Mouse (Mus musculus): ENCODE data around the gene Ric8a. TPM values are rescaled to one million over a fixed set of nuclear protein-coding genes. Genes with fewer than 3 reads are reported as not detected.
A peak's percentile ranks its signal among the peaks of the same experiment; 100 is the strongest.

Gene Ric8a
- polyA plus RNA-seq, 1 experiment from 2014 or later: 58.3 TPM

- H3K27ac ChIP-seq (replicated peaks; ENCODE audit: low read depth, low read length): no peak overlapping the region
- no peak overlapping the region for H3K4me2 ChIP-seq (ENCODE audit: low read depth, low read length)
- WGBS: 38% methylated on average over 8 of the region's 8 CpGs
- H3K4me3 ChIP-seq (ENCODE audit: low read depth, low read length): no peak overlapping the region
- no peak for ATAC-seq (replicated peaks; ENCODE audit: insufficient number of reproducible peaks, low FRiP score, low TSS enrichment, low read depth)
- H3K36me3 ChIP-seq (replicated peaks; ENCODE audit: control insufficient read depth, insufficient read depth, low read depth, low read length): no peaks in the 10 kb centered on the region
- H3K9ac ChIP-seq (replicated peaks; ENCODE audit: low read length): no peak overlapping the region
- no peaks in the 10 kb centered on the region for H3K9me3 ChIP-seq (replicated peaks; ENCODE audit: control insufficient read depth, low read length)
- H3K27me3 ChIP-seq (ENCODE audit: control insufficient read depth, insufficient read depth, low read length): no peaks in the 10 kb centered on the region
- DNase-seq (ENCODE audit: low spot score): peak; percentile 45
- no peaks in the 10 kb centered on the region for H3K4me1 ChIP-seq (ENCODE audit: control insufficient read depth, insufficient read depth, low read length)
These were observed 28.4 kb upstream of the Ric8a start for GRCm38 (mm10) chr7:140828171-140828881.

- Histone ChIP-seq H3K4me3 (ENCODE audit: low read depth, low read length) (no peak overlapping the region), H3K27ac (replicated peaks; ENCODE audit: low read depth, low read length) (no peak overlapping the region), H3K27me3 (ENCODE audit: control insufficient read depth, insufficient read depth, low read length) (no peaks in the 10 kb centered on the region), H3K4me1 (ENCODE audit: control insufficient read depth, insufficient read depth, low read length) (no peaks in the 10 kb centered on the region), H3K9me3 (replicated peaks; ENCODE audit: control insufficient read depth, low read length) (no peaks in the 10 kb centered on the region), H3K9ac (replicated peaks; ENCODE audit: low read length) (no peak overlapping the region), H3K4me2 (ENCODE audit: low read depth, low read length) (no peak overlapping the region), H3K36me3 (replicated peaks; ENCODE audit: control insufficient read depth, insufficient read depth, low read depth, low read length) (no peaks in the 10 kb centered on the region)
- no peak for DNase-seq (ENCODE audit: low spot score)
- no peak for ATAC-seq (replicated peaks; ENCODE audit: insufficient number of reproducible peaks, low FRiP score, low TSS enrichment, low read depth)
- WGBS: 69% methylated on average over 6 of the region's 6 CpGs
These were observed 25.3 kb upstream of the Ric8a start for GRCm38 (mm10) chr7:140831447-140831846.

- H3K4me2 ChIP-seq (ENCODE audit: low read depth, low read length): no peak overlapping the region
- H3K9me3 ChIP-seq (replicated peaks; ENCODE audit: control insufficient read depth, low read length): no peaks in the 10 kb centered on the region
- H3K27me3 ChIP-seq (ENCODE audit: control insufficient read depth, insufficient read depth, low read length): no peaks in the 10 kb centered on the region
- ATAC-seq (replicated peaks; ENCODE audit: insufficient number of reproducible peaks, low FRiP score, low TSS enrichment, low read depth): no peak
- 86% methylated on average over 4 of the region's 4 CpGs for WGBS
- no peaks in the 10 kb centered on the region for H3K36me3 ChIP-seq (replicated peaks; ENCODE audit: control insufficient read depth, insufficient read depth, low read depth, low read length)
- no peak overlapping the region for H3K27ac ChIP-seq (replicated peaks; ENCODE audit: low read depth, low read length)
- no peak for DNase-seq (ENCODE audit: low spot score)
- H3K4me1 ChIP-seq (ENCODE audit: control insufficient read depth, insufficient read depth, low read length): no peaks in the 10 kb centered on the region
- H3K9ac ChIP-seq (replicated peaks; ENCODE audit: low read length): no peak overlapping the region
- no peak overlapping the region for H3K4me3 ChIP-seq (ENCODE audit: low read depth, low read length)
These were observed 23.4 kb upstream of the Ric8a start for GRCm38 (mm10) chr7:140833341-140833740.

GRCm38 (mm10) chr7:140834968-140835757 lies 21.6 kb upstream of the Ric8a start, which contains the start of gene Urah:
Urah (plus strand) TSS chr7:140835018.
- DNase-seq (ENCODE audit: low spot score) (peak; percentile 8), ATAC-seq (replicated peaks; ENCODE audit: insufficient number of reproducible peaks, low FRiP score, low TSS enrichment, low read depth) (no peak; the same call in 1 of the 2 replicates)
- WGBS: 40% methylated on average over 20 of the region's 20 CpGs
- H3K9me3 ChIP-seq (replicated peaks; ENCODE audit: control insufficient read depth, low read length): no peaks in the 10 kb centered on the region
- H3K4me3 ChIP-seq (ENCODE audit: low read depth, low read length): no peak within 1 kb of the TSS
- no peaks in the 10 kb centered on the region for H3K36me3 ChIP-seq (replicated peaks; ENCODE audit: control insufficient read depth, insufficient read depth, low read depth, low read length)
- H3K27me3 ChIP-seq (ENCODE audit: control insufficient read depth, insufficient read depth, low read length): no peaks in the 10 kb centered on the region
- H3K4me2 ChIP-seq (ENCODE audit: low read depth, low read length): no peak within 1 kb of the TSS
- H3K27ac ChIP-seq (replicated peaks; ENCODE audit: low read depth, low read length): no peak within 1 kb of the TSS
- H3K9ac ChIP-seq (replicated peaks; ENCODE audit: low read length): no peak within 1 kb of the TSS
- no peaks in the 10 kb centered on the region for H3K4me1 ChIP-seq (ENCODE audit: control insufficient read depth, insufficient read depth, low read length)

GRCm38 (mm10) chr7:140835758-140836087 lies 21.0 kb upstream of the Ric8a start:
- no peak for DNase-seq (ENCODE audit: low spot score)
- Histone ChIP-seq H3K27ac (replicated peaks; ENCODE audit: low read depth, low read length) (no peak overlapping the region), H3K36me3 (replicated peaks; ENCODE audit: control insufficient read depth, insufficient read depth, low read depth, low read length) (no peaks in the 10 kb centered on the region), H3K9me3 (replicated peaks; ENCODE audit: control insufficient read depth, low read length) (no peaks in the 10 kb centered on the region), H3K4me3 (ENCODE audit: low read depth, low read length) (no peak overlapping the region), H3K4me1 (ENCODE audit: control insufficient read depth, insufficient read depth, low read length) (no peaks in the 10 kb centered on the region), H3K4me2 (ENCODE audit: low read depth, low read length) (no peak overlapping the region), H3K27me3 (ENCODE audit: control insufficient read depth, insufficient read depth, low read length) (no peaks in the 10 kb centered on the region), H3K9ac (replicated peaks; ENCODE audit: low read length) (no peak overlapping the region)
- no peak for ATAC-seq (replicated peaks; ENCODE audit: insufficient number of reproducible peaks, low FRiP score, low TSS enrichment, low read depth)
- 75% methylated on average over 2 of the region's 2 CpGs for WGBS

- WGBS: 87% methylated on average over 9 of the region's 9 CpGs
- H3K4me1 ChIP-seq (ENCODE audit: control insufficient read depth, insufficient read depth, low read length): no peaks in the 10 kb centered on the region
- H3K36me3 ChIP-seq (replicated peaks; ENCODE audit: control insufficient read depth, insufficient read depth, low read depth, low read length): no peaks in the 10 kb centered on the region
- H3K4me2 ChIP-seq (ENCODE audit: low read depth, low read length): no peak overlapping the region
- no peak overlapping the region for H3K9ac ChIP-seq (replicated peaks; ENCODE audit: low read length)
- DNase-seq (ENCODE audit: low spot score): no peak
- no peaks in the 10 kb centered on the region for H3K9me3 ChIP-seq (replicated peaks; ENCODE audit: control insufficient read depth, low read length)
- no peak for ATAC-seq (replicated peaks; ENCODE audit: insufficient number of reproducible peaks, low FRiP score, low TSS enrichment, low read depth)
- H3K27ac ChIP-seq (replicated peaks; ENCODE audit: low read depth, low read length): no peak overlapping the region
- 0 out of 2 replicates have a peak, but pooled peaks cover 2% of the 10 kb centered on the region for H3K27me3 ChIP-seq (ENCODE audit: control insufficient read depth, insufficient read depth, low read length)
- H3K4me3 ChIP-seq (ENCODE audit: low read depth, low read length): no peak overlapping the region
These were observed 20.3 kb upstream of the Ric8a start for GRCm38 (mm10) chr7:140836243-140837115.

GRCm38 (mm10) chr7:140839556-140839955 lies 17.2 kb upstream of the Ric8a start:
- WGBS: 59% methylated on average over 5 of the region's 5 CpGs
- Histone ChIP-seq H3K4me2 (ENCODE audit: low read depth, low read length) (no peak overlapping the region), H3K9ac (replicated peaks; ENCODE audit: low read length) (no peak overlapping the region), H3K9me3 (replicated peaks; ENCODE audit: control insufficient read depth, low read length) (no peaks in the 10 kb centered on the region), H3K27me3 (ENCODE audit: control insufficient read depth, insufficient read depth, low read length) (0 out of 2 replicates have a peak, but pooled peaks cover 2% of the 10 kb centered on the region), H3K27ac (replicated peaks; ENCODE audit: low read depth, low read length) (no peak overlapping the region), H3K4me1 (ENCODE audit: control insufficient read depth, insufficient read depth, low read length) (no peaks in the 10 kb centered on the region), H3K36me3 (replicated peaks; ENCODE audit: control insufficient read depth, insufficient read depth, low read depth, low read length) (no peaks in the 10 kb centered on the region), H3K4me3 (ENCODE audit: low read depth, low read length) (no peak overlapping the region)
- no peak for ATAC-seq (replicated peaks; ENCODE audit: insufficient number of reproducible peaks, low FRiP score, low TSS enrichment, low read depth)
- no peak for DNase-seq (ENCODE audit: low spot score)
